Mouse (Mus musculus) right cerebral cortex, postnatal 4 days (tissue): ENCODE results near the gene Fv1.
"Not testable (repeated sequence)": the region's sequence is repeated elsewhere in the genome, so short reads cannot be mapped to it uniquely, and the experiment has no call there.

ENCODE experiments used
- DNase-seq: peaks from one replicate; pipeline ENCODE4 v3.0.0-alpha.2; 2022

Fv1 gene

GRCm38 (mm10) chr4:147868450-147869031 is at the start of gene Fv1, which contains the start of gene Miip:
Gene Fv1, plus strand, starts transcription at chr4:147868979.
Gene Miip, minus strand, starts transcription at chr4:147868816.
- peak; percentile 83 for DNase-seq

GRCm38 (mm10) chr4:147819659-147820058 is 49.1 kb upstream of the Fv1 start:
- not testable (repeated sequence) for DNase-seq

- not testable (repeated sequence) for DNase-seq
These were observed 47.4 kb upstream of the Fv1 start for GRCm38 (mm10) chr4:147821414-147821813.

GRCm38 (mm10) chr4:147824389-147824788 is 44.4 kb upstream of the Fv1 start:
- DNase-seq = no peak

- DNase-seq = not testable (repeated sequence)
These were observed 29.5 kb upstream of the Fv1 start for GRCm38 (mm10) chr4:147839282-147839681.

GRCm38 (mm10) chr4:147842871-147843270 is 25.9 kb upstream of the Fv1 start:
- DNase-seq = no peak

- DNase-seq = peak; percentile 54
These were observed 20.9 kb upstream of the Fv1 start, which contains the start of gene Zfp933 for GRCm38 (mm10) chr4:147847614-147848583. Gene Zfp933, minus strand, starts transcription at chr4:147848366.

- no peak for DNase-seq
These were observed 20.2 kb upstream of the Fv1 start for GRCm38 (mm10) chr4:147848584-147848991.

GRCm38 (mm10) chr4:147850776-147851175 is 18.0 kb upstream of the Fv1 start:
- DNase-seq = no peak

- no peak for DNase-seq
These were observed 6.7 kb upstream of the Fv1 start for GRCm38 (mm10) chr4:147862051-147862450.

- DNase-seq = no peak
These were observed 3.1 kb upstream of the Fv1 start for GRCm38 (mm10) chr4:147865651-147866050.

GRCm38 (mm10) chr4:147866056-147866455 is 2.7 kb upstream of the Fv1 start:
- no peak for DNase-seq

- not testable (repeated sequence) for DNase-seq
These were observed 2.0 kb upstream of the Fv1 start for GRCm38 (mm10) chr4:147866793-147867192.

GRCm38 (mm10) chr4:147867563-147868449 is 973 bp upstream of the Fv1 start:
- no peak for DNase-seq

- no peak for DNase-seq
These were observed 459 bp downstream of the Fv1 start for GRCm38 (mm10) chr4:147869238-147869637.

GRCm38 (mm10) chr4:147875852-147876575 is 7.2 kb downstream of the Fv1 start:
- no peak for DNase-seq

- no peak for DNase-seq
These were observed 9.8 kb downstream of the Fv1 start for GRCm38 (mm10) chr4:147878537-147878936.

GRCm38 (mm10) chr4:147879456-147879855 is 10.7 kb downstream of the Fv1 start:
- no peak for DNase-seq

GRCm38 (mm10) chr4:147879865-147880264 is 11.1 kb downstream of the Fv1 start:
- no peak for DNase-seq

GRCm38 (mm10) chr4:147881792-147882191 is 13.0 kb downstream of the Fv1 start:
- DNase-seq = no peak

- no peak for DNase-seq
These were observed 14.3 kb downstream of the Fv1 start for GRCm38 (mm10) chr4:147883041-147883440.

- no peak for DNase-seq
These were observed 15.4 kb downstream of the Fv1 start for GRCm38 (mm10) chr4:147884138-147884537.
